Mouse (Mus musculus): ENCODE data around the gene Creb3l2. TPM values are rescaled to one million over a fixed set of nuclear protein-coding genes. Genes with fewer than 3 reads are reported as not detected.
A peak's percentile ranks its signal among the peaks of the same experiment; 100 is the strongest.

Creb3l2 gene
- polyA plus RNA-seq, 1 experiment from 2014 or later = 9.4 TPM

- no peak overlapping the region for H3K27ac ChIP-seq
- H3K36me3 ChIP-seq = no peaks in the 10 kb centered on the region
- no peak overlapping the region for H3K4me3 ChIP-seq
- no peak overlapping the region for H3K4me2 ChIP-seq (replicated peaks)
- H3K9ac ChIP-seq = no peak overlapping the region
- no peaks in the 10 kb centered on the region for H3K9me3 ChIP-seq
- no peak for ATAC-seq (ENCODE audit: low FRiP score, low read depth)
- 31% methylated on average over 11 of the region's 11 CpGs for WGBS
- no peaks in the 10 kb centered on the region for H3K4me1 ChIP-seq
- H3K27me3 ChIP-seq (replicated peaks) = no peaks in the 10 kb centered on the region
These were observed 81.0 kb downstream of the Creb3l2 start for GRCm38 (mm10) chr6:37360813-37361385.

- Histone ChIP-seq H3K27ac (no peak overlapping the region), H3K9ac (no peak overlapping the region), H3K36me3 (no peaks in the 10 kb centered on the region), H3K27me3 (replicated peaks) (no peaks in the 10 kb centered on the region), H3K4me2 (replicated peaks) (no peak overlapping the region), H3K9me3 (no peaks in the 10 kb centered on the region), H3K4me1 (no peaks in the 10 kb centered on the region), H3K4me3 (no peak overlapping the region)
- ATAC-seq (ENCODE audit: low FRiP score, low read depth) = peak; percentile 30; the same call in 1 of the 2 replicates
- WGBS = 38% methylated on average over 17 of the region's 17 CpGs
These were observed 87.3 kb downstream of the Creb3l2 start for GRCm38 (mm10) chr6:37354449-37355179.

GRCm38 (mm10) chr6:37353616-37354015 is 88.3 kb downstream of the Creb3l2 start:
- Histone ChIP-seq H3K4me1 (no peaks in the 10 kb centered on the region), H3K27ac (no peak overlapping the region), H3K9me3 (no peaks in the 10 kb centered on the region), H3K27me3 (replicated peaks) (no peaks in the 10 kb centered on the region), H3K36me3 (no peaks in the 10 kb centered on the region), H3K9ac (no peak overlapping the region), H3K4me3 (no peak overlapping the region), H3K4me2 (replicated peaks) (no peak overlapping the region)
- WGBS = 78% methylated on average over 9 of the region's 9 CpGs
- no peak for ATAC-seq (ENCODE audit: low FRiP score, low read depth)

- no peaks in the 10 kb centered on the region for H3K27me3 ChIP-seq (replicated peaks)
- H3K36me3 ChIP-seq = no peaks in the 10 kb centered on the region
- no peak overlapping the region for H3K27ac ChIP-seq
- 22% methylated on average over 10 of the region's 10 CpGs for WGBS
- H3K9me3 ChIP-seq = no peaks in the 10 kb centered on the region
- ATAC-seq (ENCODE audit: low FRiP score, low read depth) = peak; percentile 64
- no peak overlapping the region for H3K9ac ChIP-seq
- no peak overlapping the region for H3K4me2 ChIP-seq (replicated peaks)
- no peaks in the 10 kb centered on the region; the same call in 1 of the 2 replicates for H3K4me1 ChIP-seq
- H3K4me3 ChIP-seq = no peak overlapping the region
These were observed 90.1 kb downstream of the Creb3l2 start for GRCm38 (mm10) chr6:37351731-37352380.

- Histone ChIP-seq H3K36me3 (no peaks in the 10 kb centered on the region), H3K9ac (no peak overlapping the region), H3K9me3 (no peaks in the 10 kb centered on the region), H3K27me3 (replicated peaks) (no peaks in the 10 kb centered on the region), H3K27ac (no peak overlapping the region), H3K4me2 (replicated peaks) (no peak overlapping the region), H3K4me1 (no peaks in the 10 kb centered on the region; the same call in 1 of the 2 replicates), H3K4me3 (no peak overlapping the region)
- 90% methylated on average over 8 of the region's 8 CpGs for WGBS
- no peak for ATAC-seq (ENCODE audit: low FRiP score, low read depth)
These were observed 91.6 kb downstream of the Creb3l2 start for GRCm38 (mm10) chr6:37350315-37350714.

- no peak for ATAC-seq (ENCODE audit: low FRiP score, low read depth)
- 81% methylated on average over 5 of the region's 5 CpGs for WGBS
- Histone ChIP-seq H3K9ac (no peak overlapping the region), H3K4me1 (no peaks in the 10 kb centered on the region; the same call in 1 of the 2 replicates), H3K4me3 (no peak overlapping the region), H3K27ac (no peak overlapping the region), H3K4me2 (replicated peaks) (no peak overlapping the region), H3K27me3 (replicated peaks) (no peaks in the 10 kb centered on the region), H3K36me3 (no peaks in the 10 kb centered on the region), H3K9me3 (no peaks in the 10 kb centered on the region)
These were observed 94.3 kb downstream of the Creb3l2 start for GRCm38 (mm10) chr6:37347606-37348005.

- 89% methylated on average over 5 of the region's 5 CpGs for WGBS
- ATAC-seq (ENCODE audit: low FRiP score, low read depth) = no peak
- H3K4me3 ChIP-seq = no peak overlapping the region
These were observed 103.9 kb downstream of the Creb3l2 start for GRCm38 (mm10) chr6:37338055-37338454.

GRCm38 (mm10) chr6:37336831-37337260 is 105.1 kb downstream of the Creb3l2 start:
- H3K4me3 ChIP-seq = no peak overlapping the region
- H3K27ac ChIP-seq = no peak overlapping the region
- H3K36me3 ChIP-seq = no peaks in the 10 kb centered on the region
- ATAC-seq (ENCODE audit: low FRiP score, low read depth) = peak; percentile 37; the same call in 1 of the 2 replicates
- 0 out of 2 replicates have a peak, but pooled peaks cover 3% of the 10 kb centered on the region for H3K4me1 ChIP-seq
- no peaks in the 10 kb centered on the region for H3K9me3 ChIP-seq
- H3K27me3 ChIP-seq (replicated peaks) = no peaks in the 10 kb centered on the region
- no peak overlapping the region for H3K9ac ChIP-seq
- no peak overlapping the region for H3K4me2 ChIP-seq (replicated peaks)
- 12% methylated on average over 5 of the region's 5 CpGs for WGBS

More at GRCm38 (mm10) chr6:37338055-37338454, 103.9 kb downstream of the Creb3l2 start:
- H3K27ac ChIP-seq = no peak overlapping the region
- no peaks in the 10 kb centered on the region for H3K27me3 ChIP-seq (replicated peaks)
- H3K36me3 ChIP-seq = no peaks in the 10 kb centered on the region
- H3K4me2 ChIP-seq (replicated peaks) = no peak overlapping the region
- H3K9ac ChIP-seq = no peak overlapping the region
- H3K4me1 ChIP-seq = 0 out of 2 replicates have a peak, but pooled peaks cover 3% of the 10 kb centered on the region
- no peaks in the 10 kb centered on the region for H3K9me3 ChIP-seq

- no peak for ATAC-seq (ENCODE audit: low FRiP score, low read depth)
- Histone ChIP-seq H3K9me3 (no peaks in the 10 kb centered on the region), H3K4me3 (no peak overlapping the region), H3K27ac (no peak overlapping the region), H3K27me3 (replicated peaks) (no peaks in the 10 kb centered on the region), H3K9ac (no peak overlapping the region), H3K4me2 (replicated peaks) (no peak overlapping the region), H3K36me3 (no peaks in the 10 kb centered on the region), H3K4me1 (0 out of 2 replicates have a peak, but pooled peaks cover 3% of the 10 kb centered on the region)
- WGBS = 66% methylated on average over 7 of the region's 7 CpGs
These were observed 105.6 kb downstream of the Creb3l2 start for GRCm38 (mm10) chr6:37336381-37336780.

- Histone ChIP-seq H3K4me1 (peaks cover 8% of the 10 kb centered on the region; the same call in 1 of the 2 replicates), H3K36me3 (no peaks in the 10 kb centered on the region), H3K9ac (no peak overlapping the region), H3K27ac (no peak overlapping the region), H3K9me3 (no peaks in the 10 kb centered on the region), H3K27me3 (replicated peaks) (no peaks in the 10 kb centered on the region), H3K4me3 (no peak overlapping the region), H3K4me2 (replicated peaks) (no peak overlapping the region)
- ATAC-seq (ENCODE audit: low FRiP score, low read depth) = no peak
- WGBS = 56% methylated on average over 10 of the region's 10 CpGs
These were observed 109.1 kb downstream of the Creb3l2 start for GRCm38 (mm10) chr6:37332846-37333245.

GRCm38 (mm10) chr6:37329901-37330864 is 111.8 kb downstream of the Creb3l2 start:
- peak; percentile 70; the same call in 1 of the 2 replicates for ATAC-seq (ENCODE audit: low FRiP score, low read depth)
- no peak overlapping the region for H3K27ac ChIP-seq
- no peak overlapping the region for H3K9ac ChIP-seq
- WGBS = 33% methylated on average over 5 of the region's 5 CpGs
- no peaks in the 10 kb centered on the region for H3K9me3 ChIP-seq
- no peaks in the 10 kb centered on the region for H3K36me3 ChIP-seq
- H3K4me1 ChIP-seq = peaks cover 11% of the 10 kb centered on the region
- no peak overlapping the region for H3K4me2 ChIP-seq (replicated peaks)
- H3K27me3 ChIP-seq (replicated peaks) = no peaks in the 10 kb centered on the region
- no peak overlapping the region for H3K4me3 ChIP-seq

All from neural tube, embryonic 12.5 days (tissue).